18 mouse cellular contexts compared by ENCODE assay signal in genomic region chr8:84974543-84975142, GRCm38 (mm10). TPM values are rescaled to one million over a fixed set of nuclear protein-coding genes. Genes with fewer than 3 reads are reported as not detected.
DNase-seq lines count a peak whose midpoint lies in the region; ATAC-seq lines count a peak whose summit lies in the region.
"Had no signal": no experiment of that assay in that cellular context is flagged by ENCODE, and none has a peak within 500 bp of the region (broad histone marks: within the 10 kb centered on the region; RNA-seq: fewer than 3 reads in every experiment).

No protein-coding gene starts in this region.

- H3K9me3 ChIP-seq in heart, embryonic 11.5 days (replicated peaks; ENCODE audit: control insufficient read depth, low read length) = no peaks in the 10 kb centered on the region
- H3K9me3 ChIP-seq in neural tube, embryonic 13.5 days = no peaks in the 10 kb centered on the region
- no peaks in the 10 kb centered on the region for H3K9me3 ChIP-seq in embryonic facial prominence, embryonic 10.5 days
- H3K9me3 ChIP-seq: embryonic facial prominence, embryonic 13.5 days had no signal

- intact Hi-C loops in heart, postnatal 10 days (cut with DNase I) = loop anchor here (1.0 to 5.0 kb wide), 3 partner anchors 16 to 312 kb away; partner anchors contain the start of genes Asna1, Hook2 and Ier2

- 77% methylated on average over 8 of the region's 8 CpGs for WGBS in heart, embryonic 11.5 days (ENCODE audit: insufficient replicate concordance)
- whole genome bisulfite sequencing in neural tube, embryonic 13.5 days = 81% methylated on average over 8 of the region's 8 CpGs
- 84% methylated on average over 8 of the region's 8 CpGs for WGBS in embryonic facial prominence, embryonic 10.5 days

- peak overlapping the region; percentile 98 for H3K4me2 ChIP-seq in heart, embryonic 11.5 days
- H3K4me2 ChIP-seq in neural tube, embryonic 13.5 days = no peak overlapping the region

- H3K4me1 ChIP-seq in heart, embryonic 11.5 days (ENCODE audit: control insufficient read depth, insufficient read depth, low read length) = peaks cover 31% of the 10 kb centered on the region
- H3K4me1 ChIP-seq in neural tube, embryonic 13.5 days (replicated peaks) = peaks cover 75% of the 10 kb centered on the region
- H3K4me1 ChIP-seq in embryonic facial prominence, embryonic 10.5 days = peaks cover 67% of the 10 kb centered on the region

- DNase-seq in heart, postnatal 10 days = no peak
- no peak for DNase-seq in neural tube, embryonic 10.5 days (ENCODE audit: extremely low spot score, low spot score)
- no peak for DNase-seq in embryonic facial prominence, embryonic 10.5 days (ENCODE audit: low spot score)
- peak; percentile 30 to 52 for DNase-seq in natural killer cell, adult 2 months (ENCODE audit: low spot score in 2 of 2)
- no peak for DNase-seq in layer of hippocampus, adult 8-10 months (ENCODE audit: low spot score in 2 of 2)
- DNase-seq: cerebellum, adult 8-10 months had no signal

- 0 out of 2 replicates have a peak overlapping the region, but pooled peaks have one; percentile 10 for H3K27ac ChIP-seq in heart, embryonic 11.5 days (ENCODE audit: low read depth, low read length)
- no peak overlapping the region for H3K27ac ChIP-seq in neural tube, embryonic 13.5 days (replicated peaks)
- H3K27ac ChIP-seq in embryonic facial prominence, embryonic 10.5 days (replicated peaks) = no peak overlapping the region

- H3K27me3 ChIP-seq in heart, embryonic 11.5 days (ENCODE audit: control insufficient read depth, insufficient read depth, low read length) = no peaks in the 10 kb centered on the region
- peaks cover 22% of the 10 kb centered on the region for H3K27me3 ChIP-seq in neural tube, embryonic 13.5 days
- peaks cover 29% of the 10 kb centered on the region for H3K27me3 ChIP-seq in embryonic facial prominence, embryonic 10.5 days (replicated peaks; ENCODE audit: low read depth, poor library complexity, severe bottlenecking)

- H3K4me3 ChIP-seq in heart, embryonic 11.5 days (ENCODE audit: low read depth, low read length) = no peak overlapping the region
- no peak overlapping the region for H3K4me3 ChIP-seq in neural tube, embryonic 13.5 days
- H3K4me3 ChIP-seq in embryonic facial prominence, embryonic 10.5 days = peak overlapping the region; percentile 73; the same call in 1 of the 2 replicates

- no peak overlapping the region for H3K9ac ChIP-seq in heart, embryonic 11.5 days (ENCODE audit: low read depth, low read length)
- 0 out of 2 replicates have a peak overlapping the region, but pooled peaks have one; percentile 9 for H3K9ac ChIP-seq in neural tube, embryonic 13.5 days
- H3K9ac ChIP-seq: embryonic facial prominence, embryonic 13.5 days had no signal

- ATAC-seq in heart, embryonic 11.5 days (replicated peaks; ENCODE audit: insufficient number of reproducible peaks, low FRiP score, low TSS enrichment) = no peak
- no peak for ATAC-seq in neural tube, embryonic 13.5 days (ENCODE audit: low read depth)
- no peak for ATAC-seq in megakaryocyte progenitor cell, adult 5-6 weeks (replicated peaks; ENCODE audit: poor library complexity)
- ATAC-seq: intestine, embryonic 16.5 days had no signal

- H3K36me3 ChIP-seq in heart, embryonic 11.5 days (ENCODE audit: control insufficient read depth, insufficient read depth, low read length) = peaks cover 12% of the 10 kb centered on the region
- H3K36me3 ChIP-seq in neural tube, embryonic 13.5 days = peaks cover 44% of the 10 kb centered on the region
- H3K36me3 ChIP-seq in embryonic facial prominence, embryonic 10.5 days (replicated peaks) = peaks cover 50% of the 10 kb centered on the region

RNA-seq across cellular contexts. Expression of gene Junb, which starts 3.9 kb away (rescaled TPM):
- polyA plus RNA-seq in heart, embryonic 11.5 days (2014; fragmentation: Nextera tagmentation; extraction: Ambion mirVana) = 7.6 and 9.3 TPM in 2 replicates
- 10 to 100 TPM; 12.6 to 12.7 TPM for total RNA-seq in heart, postnatal 10 days (2021)
- polyA plus RNA-seq in neural tube, embryonic 13.5 days (2015; fragmentation: Nextera tagmentation; extraction: Ambion mirVana) = 7.5 and 8.4 TPM in 2 replicates
- polyA plus RNA-seq in embryonic facial prominence, embryonic 10.5 days (2016; fragmentation: Nextera tagmentation; extraction: Ambion mirVana) = 6.6 and 6.7 TPM in 2 replicates
- 10 to 100 TPM; 61.1 to 79.5 (median 75.6) TPM for total RNA-seq in layer of hippocampus, adult 8-10 months (2022)
- total RNA-seq in megakaryocyte progenitor cell, adult 5-6 weeks (2015) = 14.7 and 26.1 TPM in 2 replicates
- 38.9 and 57.5 TPM in 2 replicates for total RNA-seq in megakaryocyte progenitor cell, adult 5-6 weeks (2017)

RNA-seq across cellular contexts. Expression of gene Rnaseh2a, which starts 5.1 kb away (rescaled TPM):
- 95.9 and 106 TPM in 2 replicates for polyA plus RNA-seq in heart, embryonic 11.5 days (2014; fragmentation: Nextera tagmentation; extraction: Ambion mirVana)
- 10 to 100 TPM; 53.4 to 55.4 TPM for total RNA-seq in heart, postnatal 10 days (2021)
- polyA plus RNA-seq in neural tube, embryonic 13.5 days (2015; fragmentation: Nextera tagmentation; extraction: Ambion mirVana) = 55.0 and 55.6 TPM in 2 replicates
- polyA plus RNA-seq in embryonic facial prominence, embryonic 10.5 days (2016; fragmentation: Nextera tagmentation; extraction: Ambion mirVana) = 147 and 148 TPM in 2 replicates
- 10 to 100 TPM; 36.2 to 46.2 (median 41.2) TPM for total RNA-seq in layer of hippocampus, adult 8-10 months (2022)
- total RNA-seq in megakaryocyte progenitor cell, adult 5-6 weeks (2015) = 136 and 178 TPM in 2 replicates
- total RNA-seq in megakaryocyte progenitor cell, adult 5-6 weeks (2017) = 109 and 162 TPM in 2 replicates

RNA-seq across cellular contexts. Expression of gene Prdx2, which starts 5.3 kb away (rescaled TPM):
- 862 and 992 TPM in 2 replicates for polyA plus RNA-seq in heart, embryonic 11.5 days (2014; fragmentation: Nextera tagmentation; extraction: Ambion mirVana)
- 100 to 1,000 TPM; 689 to 769 TPM for total RNA-seq in heart, postnatal 10 days (2021)
- 1,236 and 1,369 TPM in 2 replicates for polyA plus RNA-seq in neural tube, embryonic 13.5 days (2015; fragmentation: Nextera tagmentation; extraction: Ambion mirVana)
- polyA plus RNA-seq in embryonic facial prominence, embryonic 10.5 days (2016; fragmentation: Nextera tagmentation; extraction: Ambion mirVana) = 1,193 and 1,272 TPM in 2 replicates
- 100 to 1,000 TPM; 328 to 367 (median 342) TPM for total RNA-seq in layer of hippocampus, adult 8-10 months (2022)
- 266 and 310 TPM in 2 replicates for total RNA-seq in megakaryocyte progenitor cell, adult 5-6 weeks (2015)
- 340 and 388 TPM in 2 replicates for total RNA-seq in megakaryocyte progenitor cell, adult 5-6 weeks (2017)

RNA-seq across cellular contexts. Expression of gene Gm49661, which starts 5.4 kb away (rescaled TPM):
- not detected in 2 replicates for polyA plus RNA-seq in heart, embryonic 11.5 days (2014; fragmentation: Nextera tagmentation; extraction: Ambion mirVana)
- 1 to 10 TPM in 1 of 2 experiments, not detected in 1; 1.6 TPM for total RNA-seq in heart, postnatal 10 days (2021)
- not detected in 2 replicates for polyA plus RNA-seq in neural tube, embryonic 13.5 days (2015; fragmentation: Nextera tagmentation; extraction: Ambion mirVana)
- polyA plus RNA-seq in embryonic facial prominence, embryonic 10.5 days (2016; fragmentation: Nextera tagmentation; extraction: Ambion mirVana) = not detected in 2 replicates
- total RNA-seq in layer of hippocampus, adult 8-10 months (2022) = not detected
- not detected in 2 replicates for total RNA-seq in megakaryocyte progenitor cell, adult 5-6 weeks (2015)
- not detected in 2 replicates for total RNA-seq in megakaryocyte progenitor cell, adult 5-6 weeks (2017)
- total RNA-seq: ES-E14; layer of hippocampus, postnatal 10 days; midbrain, postnatal 0 days had no signal
- polyA plus RNA-seq: adrenal gland, adult 2 months; embryonic facial prominence, embryonic 13.5 days; heart, embryonic 14.5 days; intestine, embryonic 16.5 days; limb, embryonic 14.5 days; midbrain, postnatal 0 days; stomach, embryonic 14.5 days had no signal

RNA-seq across cellular contexts. Expression of gene Hook2, which starts 15.8 kb away (rescaled TPM):
- polyA plus RNA-seq in heart, embryonic 11.5 days (2014; fragmentation: Nextera tagmentation; extraction: Ambion mirVana) = 6.7 and 7.1 TPM in 2 replicates
- 1 to 10 TPM; 1.8 to 2.3 TPM for total RNA-seq in heart, postnatal 10 days (2021)
- polyA plus RNA-seq in neural tube, embryonic 13.5 days (2015; fragmentation: Nextera tagmentation; extraction: Ambion mirVana) = 22.8 and 25.0 TPM in 2 replicates
- polyA plus RNA-seq in embryonic facial prominence, embryonic 10.5 days (2016; fragmentation: Nextera tagmentation; extraction: Ambion mirVana) = 19.5 and 20.0 TPM in 2 replicates
- 10 to 100 TPM; 10.9 to 11.6 (median 11.3) TPM for total RNA-seq in layer of hippocampus, adult 8-10 months (2022)
- 1.9 and 3.8 TPM in 2 replicates for total RNA-seq in megakaryocyte progenitor cell, adult 5-6 weeks (2015)
- total RNA-seq in megakaryocyte progenitor cell, adult 5-6 weeks (2017) = 7.2 and 8.5 TPM in 2 replicates

Comparison
In these comparisons a context has a peak if more than half of its experiments do, and no peak if none do; other contexts are left out.
1. DNase-seq: peak in natural killer cell, adult 2 months (2 of 2); none in heart, postnatal 10 days (0 of 2), neural tube, embryonic 10.5 days (single experiment), embryonic facial prominence, embryonic 10.5 days (single experiment) and layer of hippocampus, adult 8-10 months (0 of 2).